Mouse (Mus musculus) limb, embryonic 11.5 days (tissue): ENCODE results near the gene Tubg1. TPM values are rescaled to one million over a fixed set of nuclear protein-coding genes. Genes with fewer than 3 reads are reported as not detected.
A peak's percentile ranks its signal among the peaks of the same experiment; 100 is the strongest.

ENCODE experiments used
- ATAC-seq: fragments of 200-750 bp; cut with Nextera tagmentation; 2 replicates; pipeline ENCODE4 v1.8.0; 2017; ENCODE audit warnings: low read depth; ENCODE audit not compliant: insufficient number of reproducible peaks, low FRiP score, low TSS enrichment
- DNase-seq: peaks from one replicate; pipeline ENCODE4 v3.0.0-alpha.2; 2015; ENCODE audit warnings: low spot score
- H3K27ac ChIP-seq: fragments of 300-500 bp; sonication (generic); replicated peaks from 2 replicates; pipeline ENCODE4 v1.5.1; 2014; ENCODE audit warnings: low read depth, mild to moderate bottlenecking, low read length
- H3K27me3 ChIP-seq: fragments of 300-500 bp; sonication (generic); 2 replicates; pipeline ENCODE4 v1.6.1; 2014; ENCODE audit warnings: mild to moderate bottlenecking, low read length, mixed read lengths; ENCODE audit not compliant: control insufficient read depth, insufficient read depth
- H3K36me3 ChIP-seq: fragments of 300-500 bp; sonication (generic); 2 replicates; pipeline ENCODE4 v1.6.1; 2014; ENCODE audit warnings: mild to moderate bottlenecking, low read length, moderate library complexity, mixed read lengths; ENCODE audit not compliant: control insufficient read depth, insufficient read depth
- H3K4me1 ChIP-seq: fragments of 300-500 bp; sonication (generic); 2 replicates; pipeline ENCODE4 v1.6.1; 2014; ENCODE audit warnings: low read length, mixed read lengths; ENCODE audit not compliant: control insufficient read depth, insufficient read depth
- H3K4me2 ChIP-seq: fragments of 300-500 bp; sonication (generic); 2 replicates; pipeline ENCODE4 v1.6.1; 2014; ENCODE audit warnings: low read depth, mild to moderate bottlenecking, moderate library complexity; ENCODE audit not compliant: severe bottlenecking
- H3K4me3 ChIP-seq: fragments of 300-500 bp; sonication (generic); 2 replicates; pipeline ENCODE4 v1.5.1; 2014; ENCODE audit warnings: low read depth, low read length
- H3K9ac ChIP-seq: fragments of 300-500 bp; sonication (generic); 2 replicates; pipeline ENCODE4 v1.6.1; 2014; ENCODE audit warnings: mild to moderate bottlenecking, low read length
- H3K9me3 ChIP-seq: fragments of 300-500 bp; sonication (generic); 2 replicates; pipeline ENCODE4 v1.6.1; 2016; ENCODE audit warnings: low read length; ENCODE audit not compliant: control insufficient read depth
- WGBS: fragments of 180-500 bp; shearing (Covaris S2); extraction: QIAGEN DNeasy Blood & Tissue Kit; methylation state at CpG from one replicate; pipeline ENCODE4 v1.1.7; 2014; 5-methylcytosine and 5-hydroxymethylcytosine counted together
- polyA plus RNA-seq: library from polyadenylated mRNA; unstranded; fragments of >200 nt; fragmentation: Nextera tagmentation; extraction: Ambion mirVana; gene quantifications from 2 replicates; pipeline ENCODE4 v1.2.1, GENCODE M21; 2014

Gene Tubg1
- polyA plus RNA-seq, 1 experiment from 2014 or later: 113 TPM

DNA sequence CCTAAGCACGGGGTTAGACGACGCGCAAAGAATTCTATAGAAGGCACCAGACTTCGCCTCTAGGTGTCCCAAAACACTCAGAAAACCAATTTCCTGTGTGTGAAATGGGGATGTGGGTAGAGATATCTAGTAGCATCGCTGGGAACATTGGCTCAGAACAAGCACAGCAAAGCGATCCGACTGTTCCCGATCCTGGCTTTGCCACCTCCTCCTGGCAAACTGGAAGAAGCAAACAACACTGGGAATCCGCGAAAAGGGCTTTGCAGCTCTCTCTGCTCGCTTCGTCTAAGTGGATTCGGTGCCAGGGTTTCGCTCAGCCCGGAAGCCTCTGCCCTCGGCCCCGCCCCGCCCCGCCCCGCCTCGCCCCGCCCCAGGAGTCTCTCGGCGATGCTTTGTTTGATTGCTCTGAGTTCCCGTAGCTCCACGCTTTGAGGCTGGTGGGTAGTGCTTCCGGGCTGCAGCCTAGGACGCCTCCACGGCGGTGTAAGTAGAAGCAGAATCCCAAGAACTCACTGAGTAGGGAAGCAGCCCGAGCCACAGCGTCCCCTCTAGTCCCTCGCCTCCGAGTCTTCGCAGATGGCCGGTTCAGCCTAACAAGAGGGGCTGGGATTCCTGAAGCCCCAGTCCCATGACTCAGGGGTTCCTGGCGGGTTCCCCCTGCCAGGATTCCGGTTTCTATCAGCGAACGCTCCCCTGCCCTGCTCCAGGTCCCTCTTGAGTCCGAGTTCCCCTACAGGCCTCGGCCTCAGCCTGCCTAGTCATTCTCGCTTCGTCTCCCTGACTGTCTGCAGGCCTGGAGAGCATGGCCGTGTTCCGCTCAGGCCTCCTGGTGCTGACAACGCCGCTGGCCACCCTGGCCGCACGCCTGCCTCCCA lies 37.3 kb upstream of the Tubg1 start, which contains the start of gene Coasy:
TSS of gene Coasy (plus strand) at position 358 of the 875 bp plus-strand sequence.
- WGBS: under 1% methylated on average over 49 of the region's 51 CpGs
- Histone ChIP-seq H3K4me2 (peak within 1 kb of the TSS; percentile 96), H3K4me1 (peaks cover 15% of the 10 kb centered on the region), H3K36me3 (no peaks in the 10 kb centered on the region), H3K4me3 (peak within 1 kb of the TSS; percentile 82), H3K27ac (no peak within 1 kb of the TSS; the same call in 1 of the 2 replicates), H3K27me3 (peaks cover 42% of the 10 kb centered on the region), H3K9ac (peak within 1 kb of the TSS; percentile 90), H3K9me3 (no peaks in the 10 kb centered on the region)
- ATAC-seq (peak; percentile 85), DNase-seq (peak; percentile 92)

DNA sequence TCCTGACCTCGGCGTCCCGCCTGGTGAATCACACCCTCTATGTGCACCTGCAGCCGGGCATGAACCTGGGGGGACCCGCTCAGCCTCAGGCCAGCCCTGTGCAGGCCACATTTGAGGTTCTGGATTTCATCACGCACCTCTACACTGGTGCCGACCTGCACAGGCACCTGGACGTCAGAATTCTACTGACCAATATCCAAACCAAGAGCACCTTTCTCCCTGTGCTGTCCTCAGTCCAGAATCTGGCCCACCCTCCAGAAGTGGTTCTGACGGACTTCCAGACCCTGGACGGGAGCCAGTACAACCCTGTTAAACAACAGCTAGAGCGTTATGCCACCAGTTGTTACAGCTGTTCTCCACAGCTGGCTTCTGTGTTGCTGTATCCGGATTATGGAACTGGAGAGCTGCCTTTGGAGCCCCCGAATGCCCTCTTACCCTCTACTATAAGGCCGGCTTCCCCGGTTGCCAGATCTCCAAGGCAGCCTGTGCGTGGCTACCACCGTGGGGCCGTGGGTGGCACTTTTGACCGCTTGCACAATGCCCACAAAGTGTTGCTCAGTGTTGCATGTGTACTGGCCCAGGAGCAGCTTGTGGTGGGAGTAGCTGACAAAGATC lies 36.5 kb upstream of the Tubg1 start:
- DNase-seq: no peak
- Histone ChIP-seq H3K4me1 (peaks cover 21% of the 10 kb centered on the region), H3K4me3 (peak overlapping the region; percentile 82), H3K27ac (no peak overlapping the region; the same call in 1 of the 2 replicates), H3K36me3 (no peaks in the 10 kb centered on the region), H3K4me2 (peak overlapping the region; percentile 96), H3K9ac (peak overlapping the region; percentile 90), H3K9me3 (no peaks in the 10 kb centered on the region), H3K27me3 (peaks cover 35% of the 10 kb centered on the region)
- 0 out of 2 replicates have a peak, but pooled peaks have one; percentile 11 for ATAC-seq
- 40% methylated on average over 19 of the region's 19 CpGs for WGBS

DNA sequence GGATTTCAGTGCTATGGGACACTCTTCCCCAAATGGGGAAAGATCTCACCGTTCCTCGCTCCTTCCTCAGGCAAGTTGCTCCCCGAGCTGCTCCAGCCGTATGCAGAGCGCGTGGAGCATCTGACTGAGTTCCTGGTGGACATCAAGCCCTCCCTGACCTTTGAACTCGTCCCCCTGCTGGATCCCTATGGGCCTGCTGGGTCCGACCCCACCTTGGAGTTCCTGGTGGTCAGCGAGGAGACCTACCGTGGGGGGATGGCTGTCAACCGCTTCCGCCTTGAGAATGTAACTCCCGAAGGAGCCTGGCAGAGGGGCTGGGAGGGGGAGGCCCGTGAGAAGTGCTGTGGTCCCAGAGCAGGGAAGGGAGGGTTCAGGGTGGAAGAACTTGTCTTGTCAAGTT lies 35.5 kb upstream of the Tubg1 start:
- no peak overlapping the region; the same call in 1 of the 2 replicates for H3K4me3 ChIP-seq
- 86% methylated on average over 14 of the region's 14 CpGs for WGBS
- no peak overlapping the region for H3K4me2 ChIP-seq
- H3K36me3 ChIP-seq: peaks cover 2% of the 10 kb centered on the region; the same call in 1 of the 2 replicates
- DNase-seq: no peak
- H3K9ac ChIP-seq: no peak overlapping the region
- peaks cover 21% of the 10 kb centered on the region for H3K4me1 ChIP-seq
- H3K27ac ChIP-seq: no peak overlapping the region
- ATAC-seq: no peak
- H3K9me3 ChIP-seq: no peaks in the 10 kb centered on the region
- H3K27me3 ChIP-seq: peaks cover 24% of the 10 kb centered on the region

DNA sequence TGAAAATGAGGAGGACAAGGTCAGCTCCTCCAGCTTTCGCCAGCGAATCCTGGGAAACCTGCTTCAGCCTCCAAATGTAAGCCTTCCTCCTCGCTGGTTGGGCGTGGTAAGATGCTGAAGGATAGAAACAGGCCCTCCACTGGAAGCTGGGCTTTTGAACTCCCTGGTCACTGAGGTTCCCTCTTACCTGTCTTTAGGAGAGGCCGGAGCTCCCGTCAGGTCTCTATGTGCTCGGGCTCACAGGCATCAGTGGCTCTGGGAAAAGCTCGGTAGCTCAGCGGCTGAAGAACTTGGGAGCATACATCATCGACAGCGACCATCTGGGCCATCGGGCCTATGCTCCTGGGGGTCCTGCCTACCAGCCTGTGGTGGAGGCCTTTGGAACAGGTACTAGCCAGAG lies 34.9 kb upstream of the Tubg1 start:
- H3K27me3 ChIP-seq: peaks cover 18% of the 10 kb centered on the region
- DNase-seq: no peak
- H3K36me3 ChIP-seq: peaks cover 7% of the 10 kb centered on the region
- H3K27ac ChIP-seq: no peak overlapping the region
- no peak overlapping the region for H3K4me3 ChIP-seq
- H3K4me2 ChIP-seq: no peak overlapping the region
- H3K4me1 ChIP-seq: peaks cover 19% of the 10 kb centered on the region
- 93% methylated on average over 12 of the region's 12 CpGs for WGBS
- no peaks in the 10 kb centered on the region for H3K9me3 ChIP-seq
- no peak for ATAC-seq
- no peak overlapping the region for H3K9ac ChIP-seq

DNA sequence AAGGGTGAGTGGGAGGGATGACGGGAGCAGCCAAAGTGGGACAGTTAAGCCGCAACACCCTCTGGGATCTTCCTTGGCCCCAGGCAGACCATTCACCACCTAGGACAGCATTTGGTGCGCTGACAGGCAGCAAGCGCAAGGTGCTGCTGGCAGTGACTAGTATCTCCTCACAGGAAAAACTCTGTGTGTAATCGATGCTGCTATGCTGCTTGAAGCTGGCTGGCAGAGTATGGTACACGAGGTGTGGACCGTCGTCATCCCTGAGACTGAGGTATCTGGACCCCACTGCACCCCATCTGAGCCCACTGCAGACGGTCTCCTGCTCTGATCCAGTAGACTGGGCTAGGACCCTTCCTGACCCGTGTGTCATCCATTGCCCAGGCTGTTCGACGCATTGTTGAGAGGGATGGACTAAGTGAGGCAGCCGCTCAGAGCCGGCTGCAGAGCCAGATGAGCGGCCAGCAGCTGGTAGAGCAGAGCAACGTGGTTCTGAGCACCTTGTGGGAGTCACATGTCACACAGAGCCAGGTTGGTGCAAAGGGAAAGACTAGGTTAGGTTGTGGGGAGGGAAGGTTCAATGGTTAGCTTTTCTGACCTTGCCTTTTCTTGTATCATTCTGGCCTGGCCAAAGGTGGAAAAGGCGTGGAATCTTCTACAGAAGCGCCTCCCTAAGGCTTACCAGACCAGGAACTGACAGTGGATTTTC lies 34.0 kb upstream of the Tubg1 start:
- H3K9me3 ChIP-seq: no peaks in the 10 kb centered on the region
- H3K4me2 ChIP-seq: no peak overlapping the region
- peaks cover 18% of the 10 kb centered on the region for H3K4me1 ChIP-seq
- ATAC-seq (no peak), DNase-seq (no peak)
- H3K9ac ChIP-seq: no peak overlapping the region
- H3K27me3 ChIP-seq: peaks cover 9% of the 10 kb centered on the region
- H3K27ac ChIP-seq: no peak overlapping the region
- 92% methylated on average over 18 of the region's 18 CpGs for WGBS
- peaks cover 13% of the 10 kb centered on the region for H3K36me3 ChIP-seq
- H3K4me3 ChIP-seq: no peak overlapping the region

DNA sequence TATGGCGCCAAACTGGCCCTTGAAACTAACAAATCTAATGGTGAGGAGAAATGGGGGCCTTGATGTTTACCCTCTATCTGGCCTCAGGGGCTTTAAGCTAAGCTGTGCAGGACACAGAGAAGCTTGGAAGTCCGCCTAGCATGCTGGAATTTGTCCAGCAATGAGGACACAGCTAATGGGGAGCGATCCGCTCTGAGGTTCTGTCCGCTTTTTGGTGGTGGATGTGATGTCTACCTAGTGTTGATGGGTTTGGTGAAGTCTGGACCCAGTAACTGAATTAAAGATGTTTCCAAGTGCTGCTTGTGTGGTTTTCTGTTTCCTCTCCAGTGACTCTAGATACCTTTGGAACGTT lies 33.4 kb upstream of the Tubg1 start:
- Histone ChIP-seq H3K9me3 (no peaks in the 10 kb centered on the region), H3K36me3 (peaks cover 18% of the 10 kb centered on the region), H3K4me1 (peaks cover 18% of the 10 kb centered on the region), H3K27me3 (peaks cover 4% of the 10 kb centered on the region), H3K9ac (no peak overlapping the region), H3K4me3 (no peak overlapping the region), H3K4me2 (peak overlapping the region; percentile 91), H3K27ac (peak overlapping the region; percentile 72; the same call in 1 of the 2 replicates)
- DNase-seq (no peak), ATAC-seq (no peak)
- WGBS: 86% methylated on average over 6 of the region's 6 CpGs

DNA sequence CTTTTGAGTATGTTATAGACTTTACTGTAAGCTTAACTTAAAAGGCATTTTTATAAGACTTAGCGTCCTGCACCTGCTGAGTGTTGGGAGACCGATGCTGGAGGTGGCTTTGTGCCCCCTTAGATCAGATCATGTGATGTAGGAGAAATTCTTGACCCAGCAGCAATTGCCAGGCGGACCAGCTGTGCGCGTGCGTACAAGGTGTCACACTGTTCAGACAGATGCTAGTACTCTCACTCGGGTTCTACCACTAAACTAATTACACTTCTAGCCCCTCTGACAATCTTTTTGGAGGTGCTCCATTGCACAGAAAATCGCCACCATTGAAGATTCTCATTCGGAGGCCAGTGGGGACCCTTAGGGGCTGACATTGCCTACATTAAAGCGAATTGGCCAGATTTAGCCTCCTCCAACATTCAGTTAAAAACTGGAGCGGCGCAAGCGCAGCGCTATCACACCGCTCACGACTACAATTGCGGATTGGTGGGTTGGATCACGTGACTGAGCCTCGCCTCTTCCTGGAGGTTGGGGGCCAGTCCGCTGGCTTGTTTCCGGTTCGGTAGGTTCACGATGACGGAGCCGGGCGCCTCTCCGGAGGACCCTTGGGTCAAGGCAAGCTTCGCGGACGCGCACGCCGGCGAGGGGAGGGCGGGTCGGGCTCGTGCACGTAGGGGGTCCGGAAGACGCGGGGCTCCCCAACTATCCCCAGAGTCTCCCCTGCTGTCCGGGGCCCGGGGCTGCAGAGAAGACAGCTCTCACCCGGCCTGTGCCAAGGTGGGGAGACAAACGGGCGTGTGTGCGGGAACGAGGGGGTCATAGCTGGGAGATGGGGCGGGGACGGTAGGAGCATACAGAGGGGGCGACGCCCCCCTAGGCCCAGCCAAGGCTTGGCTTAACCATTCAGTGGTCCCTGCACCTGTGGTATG lies 32.7 kb upstream of the Tubg1 start, which contains the start of gene Mlx:
TSS of gene Mlx (plus strand) at position 522 of the 926 bp plus-strand sequence.
- H3K9me3 ChIP-seq: no peaks in the 10 kb centered on the region
- peak within 1 kb of the TSS; percentile 82 for H3K4me3 ChIP-seq
- peak within 1 kb of the TSS; percentile 91 for H3K4me2 ChIP-seq
- DNase-seq (peak; percentile 86), ATAC-seq (peak; percentile 76)
- peaks cover 18% of the 10 kb centered on the region for H3K4me1 ChIP-seq
- H3K27ac ChIP-seq: peak within 1 kb of the TSS; percentile 72
- H3K27me3 ChIP-seq: no peaks in the 10 kb centered on the region
- H3K9ac ChIP-seq: peak within 1 kb of the TSS; percentile 67
- H3K36me3 ChIP-seq: peaks cover 23% of the 10 kb centered on the region
- 2% methylated on average over 52 of the region's 52 CpGs for WGBS
